Mouse (Mus musculus) neural tube, embryonic 11.5 days (tissue): Measurements from ENCODE around the gene Hspa1b. TPM values are rescaled to one million over a fixed set of nuclear protein-coding genes. Genes with fewer than 3 reads are reported as not detected.
"Not testable (repeated sequence)": the region's sequence is repeated elsewhere in the genome, so short reads cannot be mapped to it uniquely, and the experiment has no call there.

ENCODE experiments used
- ATAC-seq: fragments of 200-750 bp; cut with Nextera tagmentation; 2 replicates; pipeline ENCODE4 v1.8.0; 2017; ENCODE audit warnings: moderate number of reproducible peaks, mild to moderate bottlenecking, moderate TSS enrichment, moderate library complexity; ENCODE audit not compliant: insufficient read depth, low FRiP score, low TSS enrichment
- DNase-seq: peaks from one replicate; pipeline ENCODE4 v3.0.0-alpha.2; 2015; ENCODE audit warnings: low spot score
- H3K27ac ChIP-seq: fragments of 300-500 bp; sonication (generic); 2 replicates; pipeline ENCODE4 v1.5.1; 2014; ENCODE audit warnings: low read depth, mild to moderate bottlenecking, low read length
- H3K27me3 ChIP-seq: fragments of 300-500 bp; sonication (generic); 2 replicates; pipeline ENCODE4 v1.6.1; 2014; ENCODE audit warnings: mild to moderate bottlenecking, low read length, mixed read lengths; ENCODE audit not compliant: control insufficient read depth, insufficient read depth
- H3K36me3 ChIP-seq: fragments of 300-500 bp; sonication (generic); 2 replicates; pipeline ENCODE4 v1.6.1; 2014; ENCODE audit warnings: mild to moderate bottlenecking, low read length, moderate library complexity, mixed read lengths; ENCODE audit not compliant: control insufficient read depth, insufficient read depth
- H3K4me1 ChIP-seq: fragments of 300-500 bp; sonication (generic); 2 replicates; pipeline ENCODE4 v1.6.1; 2014; ENCODE audit warnings: low read length, mixed read lengths; ENCODE audit not compliant: control insufficient read depth, insufficient read depth
- H3K4me2 ChIP-seq: fragments of 300-500 bp; sonication (generic); 2 replicates; pipeline ENCODE4 v1.6.1; 2014; ENCODE audit warnings: low read depth, mild to moderate bottlenecking, moderate library complexity
- H3K4me3 ChIP-seq: fragments of 300-500 bp; sonication (generic); 2 replicates; pipeline ENCODE4 v1.5.1; 2014; ENCODE audit warnings: low read depth, low read length
- H3K9ac ChIP-seq: fragments of 300-500 bp; sonication (generic); 2 replicates; pipeline ENCODE4 v1.6.1; 2014; ENCODE audit warnings: mild to moderate bottlenecking, low read length
- H3K9me3 ChIP-seq: fragments of 300-500 bp; sonication (generic); 2 replicates; pipeline ENCODE4 v1.6.1; 2016; ENCODE audit warnings: low read length; ENCODE audit not compliant: control insufficient read depth
- WGBS: fragments of 180-500 bp; shearing (Covaris S2); extraction: QIAGEN DNeasy Blood & Tissue Kit; methylation state at CpG from one replicate; pipeline ENCODE4 v1.1.7; 2014; 5-methylcytosine and 5-hydroxymethylcytosine counted together
- polyA plus RNA-seq: library from polyadenylated mRNA; unstranded; fragments of >200 nt; fragmentation: Nextera tagmentation; extraction: Ambion mirVana; gene quantifications from 2 replicates; pipeline ENCODE4 v1.2.1, GENCODE M21; 2014

Gene Hspa1b
- polyA plus RNA-seq, 1 experiment from 2014 or later, result 0.13 TPM

GRCm38 (mm10) chr17:34975581-34976492 lies 16.8 kb upstream of the Hspa1b start:
- Histone ChIP-seq H3K9ac (no peak overlapping the region), H3K9me3 (no peaks in the 10 kb centered on the region), H3K4me3 (no peak overlapping the region), H3K4me1 (peaks cover 1% of the 10 kb centered on the region), H3K4me2 (no peak overlapping the region), H3K27me3 (no peaks in the 10 kb centered on the region), H3K36me3 (no peaks in the 10 kb centered on the region), H3K27ac (no peak overlapping the region)
- DNase-seq (no peak), ATAC-seq (no peak)
- 81% methylated on average over 3 of the region's 3 CpGs for WGBS

DNA sequence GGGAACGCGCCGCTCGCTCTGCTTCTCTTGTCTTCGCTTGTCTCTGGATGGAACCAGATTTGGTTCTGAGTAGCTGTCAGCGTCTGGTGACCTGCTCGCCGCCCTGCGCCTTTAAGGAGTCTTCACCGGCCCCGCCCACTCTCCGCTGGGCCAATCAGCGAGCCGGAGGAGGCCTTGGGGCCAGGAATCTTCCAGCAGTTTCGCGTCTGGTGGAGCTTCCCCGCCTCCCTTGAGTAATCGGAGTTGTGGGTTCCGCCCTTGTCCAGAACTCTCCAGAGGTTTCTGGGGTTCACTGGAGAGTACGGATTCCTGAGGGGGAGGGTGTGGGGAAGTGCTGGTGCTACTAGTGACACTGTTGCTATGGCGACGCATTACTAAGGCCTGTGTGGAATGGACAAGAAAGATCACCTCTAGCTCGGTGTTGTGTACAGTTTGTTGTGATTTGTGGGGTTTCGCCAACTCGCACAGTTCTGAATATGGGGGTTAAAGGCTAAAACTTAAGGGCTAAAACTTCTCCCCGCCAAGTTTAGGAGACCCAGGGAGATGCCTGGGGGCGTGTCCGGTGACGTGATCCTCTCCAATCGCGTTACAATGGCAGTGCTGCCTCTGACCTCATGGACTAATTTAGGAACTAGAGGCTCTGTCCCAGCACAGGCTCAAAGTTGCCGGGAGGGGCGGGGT lies 13.2 kb upstream of the Hspa1b start, which contains the start of the genes Hspa1a and Hspa1l:
TSS of gene Hspa1a (minus strand) at position 88 of the 681 bp plus-strand sequence.
TSS of gene Hspa1l (plus strand) at position 635 of the 681 bp plus-strand sequence.
- peak within 1 kb of the TSS; percentile 69 for H3K4me2 ChIP-seq
- not testable (repeated sequence) for H3K4me1 ChIP-seq, H3K36me3 ChIP-seq, H3K27ac ChIP-seq, H3K9me3 ChIP-seq
- WGBS, result under 1% methylated on average over 28 of the region's 33 CpGs
- H3K9ac ChIP-seq, result peak within 1 kb of the TSS; percentile 31; the same call in 1 of the 2 replicates
- ATAC-seq (peak; percentile 90), DNase-seq (peak; percentile 66)
- peak within 1 kb of the TSS; percentile 36 for H3K4me3 ChIP-seq
- H3K27me3 ChIP-seq, result peaks cover 21% of the 10 kb centered on the region

DNA sequence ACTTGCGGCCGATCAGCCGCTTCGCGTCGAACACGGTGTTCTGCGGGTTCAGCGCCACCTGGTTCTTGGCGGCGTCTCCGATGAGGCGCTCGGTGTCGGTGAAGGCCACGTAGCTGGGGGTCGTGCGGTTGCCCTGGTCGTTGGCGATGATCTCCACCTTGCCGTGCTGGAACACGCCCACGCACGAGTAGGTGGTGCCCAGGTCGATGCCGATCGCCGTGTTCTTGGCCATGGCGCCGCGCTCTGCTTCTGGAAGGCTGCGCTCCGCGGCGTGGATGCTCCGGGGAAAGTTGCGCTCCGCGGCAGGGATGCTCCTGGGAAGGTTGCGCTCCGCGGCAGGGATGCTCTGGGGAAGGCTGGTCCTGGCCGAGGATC lies 12.6 kb upstream of the Hspa1b start:
- not testable (repeated sequence) for H3K4me1 ChIP-seq, H3K9me3 ChIP-seq, H3K9ac ChIP-seq, H3K27ac ChIP-seq, DNase-seq, H3K36me3 ChIP-seq
- Histone ChIP-seq H3K27me3 (peaks cover 21% of the 10 kb centered on the region), H3K4me2 (peak overlapping the region; percentile 69), H3K4me3 (peak overlapping the region; percentile 25; the same call in 1 of the 2 replicates)
- WGBS, result 0% methylated on average over 6 of the region's 43 CpGs
- ATAC-seq, result peak; percentile 43; the same call in 1 of the 2 replicates

DNA sequence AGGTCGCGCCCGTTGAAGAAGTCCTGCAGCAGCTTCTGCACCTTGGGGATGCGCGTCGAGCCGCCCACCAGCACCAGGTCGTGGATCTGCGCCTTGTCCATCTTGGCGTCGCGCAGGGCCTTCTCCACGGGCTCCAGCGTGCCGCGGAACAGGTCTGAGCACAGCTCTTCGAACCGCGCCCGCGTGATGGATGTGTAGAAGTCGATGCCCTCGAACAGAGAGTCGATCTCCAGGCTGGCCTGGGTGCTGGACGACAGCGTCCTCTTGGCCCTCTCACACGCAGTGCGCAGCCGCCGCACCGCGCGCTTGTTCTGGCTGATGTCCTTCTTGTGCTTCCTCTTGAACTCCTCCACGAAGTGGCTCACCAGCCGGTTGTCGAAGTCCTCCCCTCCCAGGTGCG lies 11.8 kb upstream of the Hspa1b start:
- H3K9ac ChIP-seq, DNase-seq, H3K27ac ChIP-seq, H3K36me3 ChIP-seq, ATAC-seq, H3K4me2 ChIP-seq, H3K9me3 ChIP-seq, H3K4me1 ChIP-seq, H3K4me3 ChIP-seq: not testable (repeated sequence)
- WGBS, result 23% methylated on average over 7 of the region's 37 CpGs
- H3K27me3 ChIP-seq, result peaks cover 21% of the 10 kb centered on the region

DNA sequence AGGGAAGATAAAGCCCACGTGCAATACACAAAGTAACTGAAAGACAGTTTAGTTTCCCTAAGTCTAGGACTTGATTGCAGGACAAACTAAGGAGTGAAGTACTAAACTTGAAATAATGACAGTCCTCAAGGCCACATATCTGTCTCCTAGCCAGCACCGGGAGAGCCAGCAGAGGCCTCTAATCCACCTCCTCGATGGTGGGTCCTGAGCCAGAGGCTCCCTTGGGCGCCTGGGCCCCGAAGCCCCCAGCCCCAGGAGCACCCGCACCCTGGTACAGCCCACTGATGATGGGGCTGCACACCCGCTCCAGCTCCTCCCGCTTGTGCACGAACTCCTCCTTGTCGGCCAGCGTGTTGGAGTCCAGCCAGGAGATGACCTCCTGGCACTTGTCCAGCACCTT lies 10.8 kb upstream of the Hspa1b start, which contains the start of gene Gm20481:
TSS of gene Gm20481 (plus strand) at position 91 of the 400 bp plus-strand sequence.
- not testable (repeated sequence) for H3K4me2 ChIP-seq, ATAC-seq, DNase-seq, H3K4me3 ChIP-seq, H3K4me1 ChIP-seq, H3K9ac ChIP-seq, H3K9me3 ChIP-seq, H3K36me3 ChIP-seq, H3K27ac ChIP-seq
- WGBS, result 67% methylated on average over 7 of the region's 11 CpGs
- H3K27me3 ChIP-seq, result peaks cover 21% of the 10 kb centered on the region

DNA sequence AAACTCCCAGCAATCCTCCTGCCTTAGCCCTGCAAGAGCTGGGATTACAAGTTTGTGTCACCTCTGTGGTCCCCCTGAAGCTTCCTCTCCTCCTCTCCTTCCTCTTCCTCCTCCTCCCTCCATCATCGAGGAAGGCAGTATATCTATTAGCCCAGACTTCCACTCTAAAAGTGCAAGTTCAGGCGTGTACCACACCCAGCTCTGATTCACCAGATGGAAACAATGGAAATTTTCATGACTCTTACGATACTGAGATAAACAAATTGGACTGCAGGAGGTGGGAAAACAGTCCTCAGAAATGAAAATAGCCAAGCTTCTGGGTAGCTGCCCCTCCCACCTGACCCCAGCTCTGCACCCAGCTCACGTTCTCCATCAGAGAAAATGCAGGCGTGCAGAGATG lies 6.6 kb upstream of the Hspa1b start:
- WGBS, result 74% methylated on average over 5 of the region's 5 CpGs
- H3K9me3 ChIP-seq, result no peaks in the 10 kb centered on the region

GRCm38 (mm10) chr17:34964640-34965049 lies 5.6 kb upstream of the Hspa1b start:
- WGBS, result 29% methylated on average over 1 of the region's 1 CpGs
- H3K27ac ChIP-seq, result no peak overlapping the region
- H3K9me3 ChIP-seq, result no peaks in the 10 kb centered on the region
- peak overlapping the region; percentile 22; the same call in 1 of the 2 replicates for H3K9ac ChIP-seq
- no peak for DNase-seq
- H3K36me3 ChIP-seq, result no peaks in the 10 kb centered on the region
- no peak overlapping the region for H3K4me2 ChIP-seq
- no peak for ATAC-seq
- peaks cover 23% of the 10 kb centered on the region for H3K27me3 ChIP-seq
- H3K4me1 ChIP-seq, result peaks cover 3% of the 10 kb centered on the region; the same call in 1 of the 2 replicates
- no peak overlapping the region for H3K4me3 ChIP-seq

More for the DNA sequence above, 6.6 kb upstream of the Hspa1b start:
- Histone ChIP-seq H3K27ac (no peak overlapping the region), H3K27me3 (peaks cover 21% of the 10 kb centered on the region), H3K4me1 (no peaks in the 10 kb centered on the region), H3K4me3 (no peak overlapping the region), H3K36me3 (no peaks in the 10 kb centered on the region), H3K9ac (no peak overlapping the region), H3K4me2 (no peak overlapping the region)
- ATAC-seq, result no peak
- DNase-seq, result no peak

DNA sequence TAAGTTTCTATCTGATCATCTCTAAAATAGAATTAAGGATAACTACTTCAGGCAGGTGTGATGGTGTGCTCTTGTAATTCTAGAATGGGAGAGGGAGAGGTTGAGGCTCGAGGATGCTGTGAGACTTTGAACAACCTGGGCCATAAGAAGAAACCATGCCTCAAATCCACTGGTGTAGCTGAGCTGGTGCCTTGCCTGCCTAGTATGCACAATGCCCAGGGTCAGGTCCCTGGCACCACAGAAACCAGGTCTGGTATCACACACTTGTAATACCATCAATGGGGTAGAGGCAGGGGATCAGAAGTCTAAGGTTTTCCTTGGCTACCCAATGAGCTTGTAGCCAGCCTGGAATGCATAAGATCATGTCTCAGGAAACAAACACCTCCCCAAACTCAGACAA lies 3.8 kb upstream of the Hspa1b start:
- WGBS, result 57% methylated on average over 1 of the region's 1 CpGs
- H3K27me3 ChIP-seq, result peaks cover 5% of the 10 kb centered on the region
- no peak overlapping the region for H3K4me3 ChIP-seq
- DNase-seq, result no peak
- H3K4me1 ChIP-seq, result peaks cover 3% of the 10 kb centered on the region; the same call in 1 of the 2 replicates
- H3K27ac ChIP-seq, result no peak overlapping the region
- H3K4me2 ChIP-seq, result no peak overlapping the region
- H3K36me3 ChIP-seq, result no peaks in the 10 kb centered on the region
- ATAC-seq, result no peak
- H3K9me3 ChIP-seq, result no peaks in the 10 kb centered on the region
- H3K9ac ChIP-seq, result no peak overlapping the region
